Mouse (Mus musculus): ENCODE data around the gene Acly. TPM values are rescaled to one million over a fixed set of nuclear protein-coding genes. Genes with fewer than 3 reads are reported as not detected.

Gene Acly
- polyA plus RNA-seq, 1 experiment from 2014 or later, result 64.4 TPM

DNA sequence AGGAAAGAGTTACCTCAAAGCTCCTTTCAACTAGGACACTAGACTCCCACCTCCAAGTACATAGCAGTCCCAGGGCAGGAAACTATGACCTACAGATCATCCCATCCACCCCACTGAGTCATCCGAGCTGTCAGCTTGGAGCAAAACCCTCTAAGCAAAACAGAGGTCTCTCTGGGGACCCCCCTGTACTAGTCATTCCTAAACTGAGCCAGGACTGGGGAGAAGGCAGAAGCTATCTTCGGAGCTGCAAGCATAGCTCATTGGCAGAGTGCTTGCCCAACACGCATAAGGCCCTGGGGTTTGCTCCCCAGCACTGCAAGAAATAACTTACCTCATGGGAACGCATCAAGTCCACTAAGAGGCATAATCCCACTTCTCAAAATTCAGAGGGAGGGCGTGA, 3.4 kb downstream of the Acly start:
- H3K9ac ChIP-seq (ENCODE audit: low read length), result peak overlapping the region; percentile 4; the same call in 1 of the 2 replicates
- no peaks in the 10 kb centered on the region for H3K27me3 ChIP-seq (ENCODE audit: control insufficient read depth, insufficient read depth, low read length)
- ATAC-seq (replicated peaks; ENCODE audit: extremely low read depth, insufficient read depth, low FRiP score), result no peak
- no peak overlapping the region for H3K27ac ChIP-seq (ENCODE audit: low read length)
- H3K4me2 ChIP-seq (ENCODE audit: low read depth, low read length), result no peak overlapping the region
- WGBS, result 75% methylated on average over 5 of the region's 5 CpGs
- H3K36me3 ChIP-seq (ENCODE audit: control insufficient read depth, insufficient read depth), result peaks cover 30% of the 10 kb centered on the region
- peaks cover 32% of the 10 kb centered on the region for H3K4me1 ChIP-seq (ENCODE audit: control insufficient read depth, insufficient read depth, low read length)
- H3K9me3 ChIP-seq (replicated peaks; ENCODE audit: control insufficient read depth, low read length), result no peaks in the 10 kb centered on the region
- no peak overlapping the region for H3K4me3 ChIP-seq (ENCODE audit: low read length)

- Histone ChIP-seq H3K4me1 (ENCODE audit: control insufficient read depth, insufficient read depth, low read length) (peaks cover 16% of the 10 kb centered on the region), H3K9ac (ENCODE audit: low read length) (no peak overlapping the region), H3K36me3 (ENCODE audit: control insufficient read depth, insufficient read depth) (peaks cover 53% of the 10 kb centered on the region), H3K27me3 (ENCODE audit: control insufficient read depth, insufficient read depth, low read length) (no peaks in the 10 kb centered on the region), H3K4me2 (ENCODE audit: low read depth, low read length) (no peak overlapping the region), H3K4me3 (ENCODE audit: low read length) (no peak overlapping the region), H3K9me3 (replicated peaks; ENCODE audit: control insufficient read depth, low read length) (no peaks in the 10 kb centered on the region), H3K27ac (ENCODE audit: low read length) (no peak overlapping the region)
- ATAC-seq (replicated peaks; ENCODE audit: extremely low read depth, insufficient read depth, low FRiP score), result no peak
- WGBS, result 80% methylated on average over 15 of the region's 15 CpGs
These were observed 7.0 kb downstream of the Acly start for GRCm38 (mm10) chr11:100520838-100521237.

DNA sequence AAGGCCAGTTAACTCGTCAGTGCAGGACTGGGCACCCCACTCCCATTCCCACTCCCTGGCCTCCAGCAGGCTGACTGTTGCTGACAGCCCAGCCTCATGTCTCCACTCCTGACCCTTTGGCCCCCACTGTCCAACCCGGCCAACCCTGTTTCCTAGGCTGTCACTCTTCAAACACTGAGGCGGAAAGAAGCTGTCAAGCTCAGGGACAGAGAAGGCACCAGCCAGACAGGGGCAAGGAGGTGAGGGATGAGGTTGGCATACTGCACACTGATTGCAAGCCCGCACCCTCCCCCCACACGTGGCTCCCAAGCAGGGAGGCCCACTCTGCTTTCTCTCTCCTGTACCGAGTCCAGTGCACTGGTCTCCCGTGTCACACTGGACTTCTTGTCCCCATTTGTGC, 8.6 kb downstream of the Acly start:
- 82% methylated on average over 7 of the region's 7 CpGs for WGBS
- H3K9ac ChIP-seq (ENCODE audit: low read length), result no peak overlapping the region
- no peak for ATAC-seq (replicated peaks; ENCODE audit: extremely low read depth, insufficient read depth, low FRiP score)
- peaks cover 70% of the 10 kb centered on the region for H3K36me3 ChIP-seq (ENCODE audit: control insufficient read depth, insufficient read depth)
- no peak overlapping the region for H3K27ac ChIP-seq (ENCODE audit: low read length)
- peaks cover under 1% of the 10 kb centered on the region; the same call in 1 of the 2 replicates for H3K4me1 ChIP-seq (ENCODE audit: control insufficient read depth, insufficient read depth, low read length)
- H3K4me3 ChIP-seq (ENCODE audit: low read length), result no peak overlapping the region
- H3K27me3 ChIP-seq (ENCODE audit: control insufficient read depth, insufficient read depth, low read length), result no peaks in the 10 kb centered on the region
- H3K4me2 ChIP-seq (ENCODE audit: low read depth, low read length), result no peak overlapping the region
- no peaks in the 10 kb centered on the region for H3K9me3 ChIP-seq (replicated peaks; ENCODE audit: control insufficient read depth, low read length)

- Histone ChIP-seq H3K4me1 (ENCODE audit: control insufficient read depth, insufficient read depth, low read length) (no peaks in the 10 kb centered on the region), H3K27me3 (ENCODE audit: control insufficient read depth, insufficient read depth, low read length) (no peaks in the 10 kb centered on the region), H3K9ac (ENCODE audit: low read length) (no peak overlapping the region), H3K27ac (ENCODE audit: low read length) (no peak overlapping the region), H3K4me3 (ENCODE audit: low read length) (no peak overlapping the region), H3K4me2 (ENCODE audit: low read depth, low read length) (no peak overlapping the region), H3K9me3 (replicated peaks; ENCODE audit: control insufficient read depth, low read length) (no peaks in the 10 kb centered on the region), H3K36me3 (ENCODE audit: control insufficient read depth, insufficient read depth) (peaks cover 72% of the 10 kb centered on the region)
- no peak for ATAC-seq (replicated peaks; ENCODE audit: extremely low read depth, insufficient read depth, low FRiP score)
- 76% methylated on average over 5 of the region's 5 CpGs for WGBS
These were observed 9.6 kb downstream of the Acly start for GRCm38 (mm10) chr11:100518188-100518591.

GRCm38 (mm10) chr11:100516291-100516690, 11.5 kb downstream of the Acly start:
- no peak overlapping the region for H3K27ac ChIP-seq (ENCODE audit: low read length)
- H3K9me3 ChIP-seq (replicated peaks; ENCODE audit: control insufficient read depth, low read length), result no peaks in the 10 kb centered on the region
- H3K4me2 ChIP-seq (ENCODE audit: low read depth, low read length), result no peak overlapping the region
- H3K9ac ChIP-seq (ENCODE audit: low read length), result no peak overlapping the region
- WGBS, result 70% methylated on average over 9 of the region's 9 CpGs
- no peak overlapping the region for H3K4me3 ChIP-seq (ENCODE audit: low read length)
- H3K4me1 ChIP-seq (ENCODE audit: control insufficient read depth, insufficient read depth, low read length), result no peaks in the 10 kb centered on the region
- no peak for ATAC-seq (replicated peaks; ENCODE audit: extremely low read depth, insufficient read depth, low FRiP score)
- peaks cover 65% of the 10 kb centered on the region for H3K36me3 ChIP-seq (ENCODE audit: control insufficient read depth, insufficient read depth)
- H3K27me3 ChIP-seq (ENCODE audit: control insufficient read depth, insufficient read depth, low read length), result no peaks in the 10 kb centered on the region

DNA sequence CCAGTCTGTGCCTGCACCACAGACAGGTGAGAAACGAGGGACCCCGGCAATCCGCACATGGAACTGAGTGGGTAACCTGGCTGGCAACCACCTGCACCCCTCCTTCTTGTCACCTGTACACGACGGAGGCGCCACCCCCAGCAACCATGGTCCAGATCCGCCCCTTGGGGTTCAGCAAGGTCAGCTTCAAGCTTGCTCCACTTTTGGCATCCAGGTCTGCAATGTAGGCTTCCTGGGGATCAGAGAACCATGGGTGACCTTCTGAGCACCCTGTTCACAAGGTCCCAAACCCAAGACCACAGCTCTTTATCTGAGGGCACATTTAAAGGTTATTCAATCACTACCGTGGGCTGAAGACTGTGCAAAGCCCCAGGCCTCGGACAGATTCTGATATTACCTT, 12.0 kb downstream of the Acly start:
- no peaks in the 10 kb centered on the region for H3K4me1 ChIP-seq (ENCODE audit: control insufficient read depth, insufficient read depth, low read length)
- ATAC-seq (replicated peaks; ENCODE audit: extremely low read depth, insufficient read depth, low FRiP score), result no peak
- H3K27ac ChIP-seq (ENCODE audit: low read length), result no peak overlapping the region
- H3K4me2 ChIP-seq (ENCODE audit: low read depth, low read length), result no peak overlapping the region
- H3K4me3 ChIP-seq (ENCODE audit: low read length), result no peak overlapping the region
- no peaks in the 10 kb centered on the region for H3K27me3 ChIP-seq (ENCODE audit: control insufficient read depth, insufficient read depth, low read length)
- 84% methylated on average over 9 of the region's 9 CpGs for WGBS
- H3K9ac ChIP-seq (ENCODE audit: low read length), result no peak overlapping the region
- peaks cover 66% of the 10 kb centered on the region for H3K36me3 ChIP-seq (ENCODE audit: control insufficient read depth, insufficient read depth)
- H3K9me3 ChIP-seq (replicated peaks; ENCODE audit: control insufficient read depth, low read length), result no peaks in the 10 kb centered on the region

GRCm38 (mm10) chr11:100515061-100515460, 12.7 kb downstream of the Acly start:
- no peak overlapping the region for H3K4me3 ChIP-seq (ENCODE audit: low read length)
- no peak for ATAC-seq (replicated peaks; ENCODE audit: extremely low read depth, insufficient read depth, low FRiP score)
- H3K27me3 ChIP-seq (ENCODE audit: control insufficient read depth, insufficient read depth, low read length), result no peaks in the 10 kb centered on the region
- 90% methylated on average over 9 of the region's 9 CpGs for WGBS
- H3K9ac ChIP-seq (ENCODE audit: low read length), result no peak overlapping the region
- H3K4me1 ChIP-seq (ENCODE audit: control insufficient read depth, insufficient read depth, low read length), result no peaks in the 10 kb centered on the region
- H3K9me3 ChIP-seq (replicated peaks; ENCODE audit: control insufficient read depth, low read length), result no peaks in the 10 kb centered on the region
- no peak overlapping the region for H3K27ac ChIP-seq (ENCODE audit: low read length)
- peaks cover 65% of the 10 kb centered on the region for H3K36me3 ChIP-seq (ENCODE audit: control insufficient read depth, insufficient read depth)
- H3K4me2 ChIP-seq (ENCODE audit: low read depth, low read length), result no peak overlapping the region

DNA sequence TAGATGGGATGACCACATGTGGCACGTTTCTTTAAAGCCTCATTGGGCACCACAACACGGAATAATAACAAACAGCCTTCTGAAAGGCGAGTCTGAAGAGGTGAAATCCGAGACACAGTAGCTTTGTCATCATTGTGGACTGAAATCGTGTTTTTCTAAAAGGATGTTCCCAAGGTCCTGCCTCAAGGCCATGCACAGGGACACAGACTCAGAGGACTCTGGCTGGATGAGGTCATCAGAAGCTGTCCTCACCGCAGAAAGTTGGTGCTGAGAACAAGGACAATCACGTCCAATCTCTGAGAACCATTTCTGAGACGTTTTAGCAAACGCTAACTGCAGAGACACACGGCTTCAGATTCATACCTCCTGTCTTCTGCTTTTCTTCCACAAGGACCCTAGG, 14.1 kb downstream of the Acly start:
- Histone ChIP-seq H3K27me3 (ENCODE audit: control insufficient read depth, insufficient read depth, low read length) (no peaks in the 10 kb centered on the region), H3K4me3 (ENCODE audit: low read length) (no peak overlapping the region), H3K4me1 (ENCODE audit: control insufficient read depth, insufficient read depth, low read length) (no peaks in the 10 kb centered on the region), H3K4me2 (ENCODE audit: low read depth, low read length) (no peak overlapping the region), H3K9me3 (replicated peaks; ENCODE audit: control insufficient read depth, low read length) (no peaks in the 10 kb centered on the region), H3K9ac (ENCODE audit: low read length) (no peak overlapping the region), H3K27ac (ENCODE audit: low read length) (no peak overlapping the region), H3K36me3 (ENCODE audit: control insufficient read depth, insufficient read depth) (peaks cover 59% of the 10 kb centered on the region)
- no peak for ATAC-seq (replicated peaks; ENCODE audit: extremely low read depth, insufficient read depth, low FRiP score)
- 85% methylated on average over 10 of the region's 10 CpGs for WGBS

DNA sequence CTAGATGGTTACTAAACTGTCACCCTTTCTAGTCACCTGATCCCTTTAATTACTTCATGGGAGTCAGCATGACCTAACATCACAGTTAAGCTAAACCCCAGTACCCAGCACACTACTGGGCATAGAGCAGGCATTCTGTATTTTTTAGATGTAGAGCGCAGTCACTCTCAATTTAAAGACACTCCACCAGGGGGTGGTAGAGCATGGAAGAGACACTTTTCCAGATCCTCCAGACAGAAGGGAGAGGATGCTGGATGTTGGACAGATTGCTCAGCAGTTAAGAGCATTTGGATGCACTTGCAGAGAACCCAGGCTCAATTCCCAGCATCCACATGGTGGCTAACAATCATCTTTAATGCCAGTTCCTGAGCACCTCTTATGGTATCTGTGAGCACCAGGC, 15.4 kb downstream of the Acly start:
- Histone ChIP-seq H3K36me3 (ENCODE audit: control insufficient read depth, insufficient read depth) (peaks cover 58% of the 10 kb centered on the region), H3K27ac (ENCODE audit: low read length) (no peak overlapping the region)
- WGBS, result 77% methylated on average over 1 of the region's 1 CpGs

GRCm38 (mm10) chr11:100510556-100510955, 17.2 kb downstream of the Acly start:
- no peak for ATAC-seq (replicated peaks; ENCODE audit: extremely low read depth, insufficient read depth, low FRiP score)
- Histone ChIP-seq H3K9ac (ENCODE audit: low read length) (no peak overlapping the region), H3K4me1 (ENCODE audit: control insufficient read depth, insufficient read depth, low read length) (no peaks in the 10 kb centered on the region), H3K36me3 (ENCODE audit: control insufficient read depth, insufficient read depth) (peaks cover 53% of the 10 kb centered on the region), H3K27ac (ENCODE audit: low read length) (no peak overlapping the region), H3K4me2 (ENCODE audit: low read depth, low read length) (no peak overlapping the region), H3K4me3 (ENCODE audit: low read length) (no peak overlapping the region), H3K27me3 (ENCODE audit: control insufficient read depth, insufficient read depth, low read length) (no peaks in the 10 kb centered on the region), H3K9me3 (replicated peaks; ENCODE audit: control insufficient read depth, low read length) (no peaks in the 10 kb centered on the region)
- 93% methylated on average over 2 of the region's 2 CpGs for WGBS

More for the DNA sequence above, 15.4 kb downstream of the Acly start:
- ATAC-seq (replicated peaks; ENCODE audit: extremely low read depth, insufficient read depth, low FRiP score), result no peak
- H3K27me3 ChIP-seq (ENCODE audit: control insufficient read depth, insufficient read depth, low read length), result no peaks in the 10 kb centered on the region
- no peak overlapping the region for H3K9ac ChIP-seq (ENCODE audit: low read length)
- no peak overlapping the region for H3K4me3 ChIP-seq (ENCODE audit: low read length)
- no peaks in the 10 kb centered on the region for H3K4me1 ChIP-seq (ENCODE audit: control insufficient read depth, insufficient read depth, low read length)
- no peaks in the 10 kb centered on the region for H3K9me3 ChIP-seq (replicated peaks; ENCODE audit: control insufficient read depth, low read length)
- no peak overlapping the region for H3K4me2 ChIP-seq (ENCODE audit: low read depth, low read length)

Measured in heart, embryonic 16.5 days (tissue).